Mouse (Mus musculus) liver, embryonic 13.5 days (tissue): ENCODE results near the gene Ppp1ca. TPM values are rescaled to one million over a fixed set of nuclear protein-coding genes. Genes with fewer than 3 reads are reported as not detected.

ENCODE experiments used
- ATAC-seq: fragments of 200-750 bp; cut with Nextera tagmentation; 2 replicates; pipeline ENCODE4 v1.8.0; 2017; ENCODE audit warnings: low read depth, mild to moderate bottlenecking, moderate number of reproducible peaks, moderate library complexity
- DNase-seq: peaks from one replicate; pipeline ENCODE4 v3.0.0; 2022
- H3K27ac ChIP-seq: fragments of 300-500 bp; sonication (generic); 2 replicates; pipeline ENCODE4 v1.5.1; 2015; ENCODE audit warnings: moderate library complexity, mild to moderate bottlenecking, inconsistent platforms
- H3K27me3 ChIP-seq: fragments of 300-500 bp; sonication (generic); 2 replicates; pipeline ENCODE4 v1.6.1; 2015; ENCODE audit warnings: mild to moderate bottlenecking, inconsistent platforms
- H3K36me3 ChIP-seq: fragments of 300-500 bp; sonication (generic); 2 replicates; pipeline ENCODE4 v1.6.1; 2015; ENCODE audit warnings: mild to moderate bottlenecking, inconsistent platforms
- H3K4me1 ChIP-seq: fragments of 300-500 bp; sonication (generic); replicated peaks from 2 replicates; pipeline ENCODE4 v1.6.1; 2015; ENCODE audit warnings: inconsistent platforms
- H3K4me2 ChIP-seq: fragments of 300-500 bp; sonication (generic); 2 replicates; pipeline ENCODE4 v1.6.1; 2015; ENCODE audit warnings: inconsistent platforms, mild to moderate bottlenecking, moderate library complexity
- H3K4me3 ChIP-seq: fragments of 300-500 bp; sonication (generic); replicated peaks from 2 replicates; pipeline ENCODE4 v1.5.1; 2015; ENCODE audit warnings: mild to moderate bottlenecking, inconsistent platforms
- H3K9ac ChIP-seq: fragments of 300-500 bp; sonication (generic); 2 replicates; pipeline ENCODE4 v1.6.1; 2015; ENCODE audit warnings: mild to moderate bottlenecking, inconsistent platforms
- H3K9me3 ChIP-seq: fragments of 300-500 bp; sonication (generic); replicated peaks from 2 replicates; pipeline ENCODE4 v1.6.1; 2016; ENCODE audit warnings: inconsistent platforms
- WGBS: fragments of 180-500 bp; shearing (Covaris S2); methylation state at CpG from one replicate; pipeline ENCODE4 v1.1.7; 2015; ENCODE audit not compliant: insufficient replicate concordance; 5-methylcytosine and 5-hydroxymethylcytosine counted together
- microRNA-seq: library from miRNA; unstranded; fragments of <30 nt; microRNA quantifications from one replicate; pipeline ENCODE4, GENCODE M21; 2016
- polyA plus RNA-seq: library from polyadenylated mRNA; unstranded; fragments of >200 nt; fragmentation: Nextera tagmentation; extraction: Ambion mirVana; gene quantifications from 2 replicates; pipeline ENCODE4 v1.2.1, GENCODE M21; 2015

Gene Ppp1ca
- polyA plus RNA-seq, 1 experiment from 2014 or later = 517 TPM

GRCm38 (mm10) chr19:4242416-4242815 is 50.6 kb downstream of the Ppp1ca start:
- Histone ChIP-seq H3K4me1 (peaks cover 6% of the 10 kb centered on the region), H3K4me2 (no peak overlapping the region), H3K9ac (no peak overlapping the region), H3K4me3 (no peak overlapping the region), H3K36me3 (no peaks in the 10 kb centered on the region), H3K27me3 (0 out of 2 replicates have a peak, but pooled peaks cover 3% of the 10 kb centered on the region), H3K9me3 (no peaks in the 10 kb centered on the region; the same call in 1 of the 2 replicates), H3K27ac (no peak overlapping the region)
- ATAC-seq (no peak), DNase-seq (no peak)
- WGBS = 40% methylated on average over 3 of the region's 3 CpGs

- WGBS = 67% methylated on average over 6 of the region's 6 CpGs
- no peak overlapping the region for H3K4me3 ChIP-seq
These were observed 52.9 kb downstream of the Ppp1ca start for GRCm38 (mm10) chr19:4244775-4245174.

More at GRCm38 (mm10) chr19:4244775-4245174, 52.9 kb downstream of the Ppp1ca start:
- H3K36me3 ChIP-seq = no peaks in the 10 kb centered on the region
- H3K4me2 ChIP-seq = no peak overlapping the region
- H3K27me3 ChIP-seq = peaks cover 3% of the 10 kb centered on the region; the same call in 1 of the 2 replicates
- no peak overlapping the region for H3K27ac ChIP-seq
- DNase-seq = no peak
- no peak for ATAC-seq
- H3K9me3 ChIP-seq = no peaks in the 10 kb centered on the region
- H3K9ac ChIP-seq = no peak overlapping the region
- H3K4me1 ChIP-seq = peaks cover 3% of the 10 kb centered on the region

Small RNA genes lying within 50 kb of the gene (microRNA-seq; reads per million reads assigned to microRNA genes)
- not detected for gene Gm26115

Other genes with a start within 250 kb of the Ppp1ca start
- not detected in 2 replicates for gene Aldh3b3, start 233.4 kb upstream of the Ppp1ca start, polyA plus RNA-seq
- 0.30 and 0.45 TPM in 2 replicates for gene Aldh3b2, start 219.7 kb upstream of the Ppp1ca start, polyA plus RNA-seq
- gene Acy3, start 205.5 kb upstream of the Ppp1ca start, polyA plus RNA-seq = 9.5 and 10.2 TPM in 2 replicates
- gene Tbx10, start 199.3 kb upstream of the Ppp1ca start, polyA plus RNA-seq = 0.47 and 0.54 TPM in 2 replicates
- gene Nudt8, start 191.5 kb upstream of the Ppp1ca start, polyA plus RNA-seq = 13.8 and 15.9 TPM in 2 replicates
- gene Gm49405, start 191.4 kb upstream of the Ppp1ca start, polyA plus RNA-seq = 0.55 and 0.59 TPM in 2 replicates
- 0.80 and 0.82 TPM in 2 replicates for gene Doc2g, start 188.8 kb upstream of the Ppp1ca start, polyA plus RNA-seq
- gene Ndufv1, start 179.3 kb upstream of the Ppp1ca start, polyA plus RNA-seq = 171 and 174 TPM in 2 replicates
- 629 and 652 TPM in 2 replicates for gene Gstp1, start 154.1 kb upstream of the Ppp1ca start, polyA plus RNA-seq
- gene Gstp2, start 146.0 kb upstream of the Ppp1ca start, polyA plus RNA-seq = 7.7 and 11.2 TPM in 2 replicates
- gene Gstp3, start 132.5 kb upstream of the Ppp1ca start, polyA plus RNA-seq = 28.0 and 28.3 TPM in 2 replicates
- gene Cabp2, start 110.5 kb upstream of the Ppp1ca start, polyA plus RNA-seq = 0.43 and 0.67 TPM in 2 replicates
- gene Cdk2ap2, start 94.9 kb upstream of the Ppp1ca start, polyA plus RNA-seq = 94.3 and 94.7 TPM in 2 replicates
- gene Pitpnm1, start 92.1 kb upstream of the Ppp1ca start, polyA plus RNA-seq = 2.8 and 3.1 TPM in 2 replicates
- gene Aip, start 66.2 kb upstream of the Ppp1ca start, polyA plus RNA-seq = 37.7 and 38.9 TPM in 2 replicates
- gene Gpr152, start 52.3 kb upstream of the Ppp1ca start, polyA plus RNA-seq = 0.02 TPM in 1 of 2 replicates, not detected in the other
- 0.07 and 0.13 TPM in 2 replicates for gene Cabp4, start 48.0 kb upstream of the Ppp1ca start, polyA plus RNA-seq
- gene Coro1b, start 43.4 kb upstream of the Ppp1ca start, polyA plus RNA-seq = 70.7 and 72.6 TPM in 2 replicates
- gene Ptprcap, start 38.5 kb upstream of the Ppp1ca start, polyA plus RNA-seq = 18.8 and 21.3 TPM in 2 replicates
- 30.0 and 34.2 TPM in 2 replicates for gene Rps6kb2, start 28.7 kb upstream of the Ppp1ca start, polyA plus RNA-seq
- 0.38 and 0.43 TPM in 2 replicates for gene Carns1, start 16.6 kb upstream of the Ppp1ca start, polyA plus RNA-seq
- gene Tbc1d10c, start 781 bp upstream of the Ppp1ca start, polyA plus RNA-seq = 3.7 TPM in 2 replicates
- 17.4 and 20.7 TPM in 2 replicates for gene Rad9a, start 9.6 kb downstream of the Ppp1ca start, polyA plus RNA-seq
- 0.35 and 0.46 TPM in 2 replicates for gene Clcf1, start 22.2 kb downstream of the Ppp1ca start, polyA plus RNA-seq
- gene AC109138.7, start 22.3 kb downstream of the Ppp1ca start, polyA plus RNA-seq = not detected in 2 replicates
- 8.3 and 12.3 TPM in 2 replicates for gene Pold4, start 39.8 kb downstream of the Ppp1ca start, polyA plus RNA-seq
- 1.3 and 1.7 TPM in 2 replicates for gene Ssh3, start 77.1 kb downstream of the Ppp1ca start, polyA plus RNA-seq
- 0.57 and 0.74 TPM in 2 replicates for gene Ankrd13d, start 91.1 kb downstream of the Ppp1ca start, polyA plus RNA-seq
- gene Grk2, start 114.2 kb downstream of the Ppp1ca start, polyA plus RNA-seq = 10.1 and 10.3 TPM in 2 replicates
- 10.9 and 15.4 TPM in 2 replicates for gene Kdm2a, start 206.2 kb downstream of the Ppp1ca start, polyA plus RNA-seq
- 6.5 and 6.7 TPM in 2 replicates for gene Rhod, start 247.4 kb downstream of the Ppp1ca start, polyA plus RNA-seq